Mouse (Mus musculus) liver, embryonic 16.5 days (tissue): ENCODE data around the gene Mepe. TPM values are rescaled to one million over a fixed set of nuclear protein-coding genes. Genes with fewer than 3 reads are reported as not detected.

Source experiments
- ATAC-seq: fragments of 200-750 bp; cut with Nextera tagmentation; 2 replicates; pipeline ENCODE4 v1.8.0; 2017; ENCODE audit warnings: low read depth, mild to moderate bottlenecking, moderate number of reproducible peaks, moderate library complexity
- H3K27ac ChIP-seq: fragments of 300-500 bp; sonication (generic); 2 replicates; pipeline ENCODE4 v1.5.1; 2014; ENCODE audit warnings: mild to moderate bottlenecking, low read length
- H3K27me3 ChIP-seq: fragments of 300-500 bp; sonication (generic); 2 replicates; pipeline ENCODE4 v1.6.1; 2014; ENCODE audit warnings: low read depth, low read length, mixed read lengths; ENCODE audit not compliant: control insufficient read depth, insufficient read depth
- H3K36me3 ChIP-seq: fragments of 300-500 bp; sonication (generic); 2 replicates; pipeline ENCODE4 v1.6.1; 2014; ENCODE audit warnings: mild to moderate bottlenecking; ENCODE audit not compliant: control insufficient read depth, insufficient read depth
- H3K4me1 ChIP-seq: fragments of 300-500 bp; sonication (generic); 2 replicates; pipeline ENCODE4 v1.6.1; 2014; ENCODE audit warnings: low read depth, low read length, mixed read lengths; ENCODE audit not compliant: control insufficient read depth
- H3K4me2 ChIP-seq: fragments of 300-500 bp; sonication (generic); 2 replicates; pipeline ENCODE4 v1.6.1; 2014; ENCODE audit warnings: low read depth, low read length, mixed read lengths
- H3K4me3 ChIP-seq: fragments of 300-500 bp; sonication (generic); 2 replicates; pipeline ENCODE4 v1.5.1; 2014; ENCODE audit warnings: low read depth, mild to moderate bottlenecking, low read length
- H3K9ac ChIP-seq: fragments of 300-500 bp; sonication (generic); 2 replicates; pipeline ENCODE4 v1.6.1; 2014; ENCODE audit warnings: low read depth, low read length
- H3K9me3 ChIP-seq: fragments of 300-500 bp; sonication (generic); replicated peaks from 2 replicates; pipeline ENCODE4 v1.6.1; 2016; ENCODE audit warnings: low read length; ENCODE audit not compliant: control insufficient read depth
- WGBS: fragments of 180-500 bp; shearing (Covaris S2); extraction: QIAGEN DNeasy Blood & Tissue Kit; methylation state at CpG from one replicate; pipeline ENCODE4 v1.1.7; 2014; ENCODE audit not compliant: insufficient replicate concordance; 5-methylcytosine and 5-hydroxymethylcytosine counted together
- microRNA-seq: library from miRNA; unstranded; fragments of <30 nt; microRNA quantifications from one replicate; pipeline ENCODE4, GENCODE M21; 2016
- polyA plus RNA-seq: library from polyadenylated mRNA; unstranded; fragments of >200 nt; fragmentation: Nextera tagmentation; extraction: Ambion mirVana; gene quantifications from 2 replicates; pipeline ENCODE4 v1.2.1, GENCODE M21; 2015

Mepe gene
- polyA plus RNA-seq, 1 experiment from 2014 or later = not detected

GRCm38 (mm10) chr5:104385521-104385920 lies 60.4 kb downstream of the Mepe start:
- Histone ChIP-seq H3K27ac (no peak overlapping the region), H3K36me3 (no peaks in the 10 kb centered on the region), H3K4me2 (no peak overlapping the region), H3K27me3 (no peaks in the 10 kb centered on the region), H3K4me3 (no peak overlapping the region), H3K9me3 (no peaks in the 10 kb centered on the region), H3K9ac (no peak overlapping the region), H3K4me1 (no peaks in the 10 kb centered on the region)
- ATAC-seq = no peak
- 75% methylated on average over 16 of the region's 16 CpGs for WGBS

- WGBS = 65% methylated on average over 5 of the region's 5 CpGs
- no peak overlapping the region for H3K4me3 ChIP-seq
- H3K4me1 ChIP-seq = no peaks in the 10 kb centered on the region
- no peak overlapping the region for H3K27ac ChIP-seq
- no peaks in the 10 kb centered on the region for H3K27me3 ChIP-seq
- no peaks in the 10 kb centered on the region for H3K36me3 ChIP-seq
- ATAC-seq = no peak
- H3K4me2 ChIP-seq = no peak overlapping the region
- no peak overlapping the region for H3K9ac ChIP-seq
- no peaks in the 10 kb centered on the region for H3K9me3 ChIP-seq
Measured at GRCm38 (mm10) chr5:104386908-104387307, 61.8 kb downstream of the Mepe start.

Small RNAs within 50 kb of the gene (microRNA-seq; reads per million reads assigned to microRNA genes)
- not detected for gene Gm23616

Other genes with a start within 250 kb of the Mepe start
- gene Gm17660, start 247.7 kb upstream of the Mepe start, polyA plus RNA-seq = not detected in 2 replicates
- 3.1 and 5.1 TPM in 2 replicates for gene Sparcl1, start 211.6 kb upstream of the Mepe start, polyA plus RNA-seq
- not detected in 2 replicates for gene Dspp, start 154.6 kb upstream of the Mepe start, polyA plus RNA-seq
- gene Dmp1, start 122.7 kb upstream of the Mepe start, polyA plus RNA-seq = not detected in 2 replicates
- not detected in 2 replicates for gene Ibsp, start 26.2 kb upstream of the Mepe start, polyA plus RNA-seq
- 19.9 and 24.9 TPM in 2 replicates for gene Spp1, start 109.8 kb downstream of the Mepe start, polyA plus RNA-seq
- 0.83 and 0.99 TPM in 2 replicates for gene Pkd2, start 134.1 kb downstream of the Mepe start, polyA plus RNA-seq
- gene BC005561, start 183.0 kb downstream of the Mepe start, polyA plus RNA-seq = 2.3 and 2.6 TPM in 2 replicates